Mouse (Mus musculus): ENCODE data around the gene Angel1. TPM values are rescaled to one million over a fixed set of nuclear protein-coding genes. Genes with fewer than 3 reads are reported as not detected.

Gene Angel1
- total and polyA plus RNA-seq, 2 experiments: 1.1 to 5.2 TPM

DNA sequence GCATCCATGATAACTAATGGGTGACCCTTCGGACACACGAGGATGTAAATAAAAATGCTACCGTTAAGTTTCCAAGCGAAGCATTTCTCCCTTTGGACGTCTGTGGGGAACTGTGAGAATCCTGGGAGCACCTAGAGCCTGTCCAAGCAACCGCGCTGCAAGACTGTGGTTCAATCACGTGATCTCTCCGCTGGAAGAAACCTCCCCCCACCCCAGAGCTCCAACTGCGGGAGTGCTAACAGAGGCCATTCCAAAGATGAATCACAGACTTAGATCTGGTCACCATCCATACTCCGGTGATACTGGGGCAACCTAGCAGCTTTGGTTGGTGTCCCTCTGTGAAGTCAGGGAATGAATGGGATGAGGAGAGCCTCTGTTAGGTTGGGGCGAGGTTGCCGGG, 34.8 kb upstream of the Angel1 start:
- no peaks in the 10 kb centered on the region for H3K79me2 ChIP-seq (ENCODE audit: control insufficient read depth, insufficient read depth, low read length)
- no peak overlapping the region for H3K27ac ChIP-seq (replicated peaks; ENCODE audit: insufficient read depth, low read depth, low read length)
- no peak overlapping the region for H3K4me3 ChIP-seq (ENCODE audit: insufficient read depth, low read depth, low read length)
- H3K36me3 ChIP-seq (ENCODE audit: control insufficient read depth, insufficient read depth, low read length): no peaks in the 10 kb centered on the region
- 66% methylated on average over 13 of the region's 13 CpGs for WGBS
- H3K27me3 ChIP-seq (ENCODE audit: control insufficient read depth, insufficient read depth, low read length): no peaks in the 10 kb centered on the region
- TF ChIP-seq POLR2A (IDR thresholded peaks at IDR 0.05; ENCODE audit: extremely low read depth, insufficient read depth, low read length) (no peak), CTCF (IDR thresholded peaks at IDR 0.05; ENCODE audit: low read depth, low read length) (no peak)
- H3K9ac ChIP-seq (ENCODE audit: low read depth, low read length): no peak overlapping the region
- H3K4me1 ChIP-seq (ENCODE audit: control insufficient read depth, insufficient read depth, low read length): no peaks in the 10 kb centered on the region
- DNase-seq (ENCODE audit: extremely low read depth, low read depth, low spot score): no peak

DNA sequence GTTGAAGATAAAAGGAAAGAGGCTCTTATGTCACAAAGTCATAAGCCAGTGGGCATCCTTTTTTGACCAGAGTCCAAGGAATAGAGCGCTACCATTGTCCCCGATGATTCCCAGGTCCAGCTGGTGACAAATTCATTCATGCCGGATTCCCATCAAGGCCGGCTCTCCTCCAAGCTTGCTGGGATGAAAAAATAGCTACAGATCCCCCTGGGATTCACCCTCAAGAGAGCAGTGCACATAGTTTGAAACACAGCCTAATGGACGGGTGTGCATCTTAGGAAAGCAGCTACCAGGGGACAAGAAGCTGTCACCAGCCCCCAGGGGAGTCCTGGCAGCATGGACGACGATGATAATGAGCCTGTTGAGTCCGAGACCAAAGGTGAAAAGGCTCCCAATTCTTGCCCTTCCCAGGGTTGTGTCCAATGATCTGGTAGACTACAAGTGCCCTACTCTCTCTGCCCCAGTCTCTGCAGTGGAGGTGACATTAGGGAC, 8.1 kb upstream of the Angel1 start, which contains the start of gene Lrrc74a:
Gene Lrrc74a, plus strand, starts transcription at position 51 of the 492 bp plus-strand sequence.
- Histone ChIP-seq H3K27me3 (ENCODE audit: control insufficient read depth, insufficient read depth, low read length) (no peaks in the 10 kb centered on the region), H3K79me2 (ENCODE audit: control insufficient read depth, insufficient read depth, low read length) (no peaks in the 10 kb centered on the region), H3K36me3 (ENCODE audit: control insufficient read depth, insufficient read depth, low read length) (no peaks in the 10 kb centered on the region), H3K4me3 (ENCODE audit: insufficient read depth, low read depth, low read length) (no peak within 1 kb of the TSS), H3K4me1 (ENCODE audit: control insufficient read depth, insufficient read depth, low read length) (no peaks in the 10 kb centered on the region), H3K27ac (replicated peaks; ENCODE audit: insufficient read depth, low read depth, low read length) (no peak within 1 kb of the TSS), H3K9ac (ENCODE audit: low read depth, low read length) (no peak within 1 kb of the TSS)
- TF ChIP-seq CTCF (IDR thresholded peaks at IDR 0.05; ENCODE audit: low read depth, low read length) (no peak), POLR2A (IDR thresholded peaks at IDR 0.05; ENCODE audit: extremely low read depth, insufficient read depth, low read length) (no peak)
- WGBS: 83% methylated on average over 8 of the region's 8 CpGs
- no peak for DNase-seq (ENCODE audit: extremely low read depth, low read depth, low spot score)

DNA sequence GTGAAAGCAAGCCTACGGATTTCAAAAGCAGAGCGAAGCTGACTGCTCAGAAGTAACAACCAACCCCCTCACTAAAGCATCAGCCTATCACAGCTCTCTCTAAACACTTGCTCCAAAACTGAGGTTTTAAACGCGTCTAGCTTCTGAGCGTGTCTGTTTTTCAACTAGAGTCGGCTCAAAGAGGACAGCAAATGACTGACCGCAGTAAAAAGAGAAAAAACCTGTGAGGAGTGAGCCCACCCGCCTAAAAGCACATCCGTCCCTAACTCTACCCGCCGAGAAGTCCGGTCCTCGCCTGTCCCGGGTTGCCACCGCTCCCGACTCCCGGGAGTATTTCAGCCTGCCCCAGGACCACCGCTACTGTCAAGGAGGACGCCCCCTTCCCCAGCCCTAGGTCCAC, 554 bp downstream of the Angel1 start:
- DNase-seq (ENCODE audit: extremely low read depth, low read depth, low spot score): no peak
- Histone ChIP-seq H3K27me3 (ENCODE audit: control insufficient read depth, insufficient read depth, low read length) (no peaks in the 10 kb centered on the region), H3K4me3 (ENCODE audit: insufficient read depth, low read depth, low read length) (peak overlapping the region; percentile 80), H3K27ac (replicated peaks; ENCODE audit: insufficient read depth, low read depth, low read length) (no peak overlapping the region), H3K36me3 (ENCODE audit: control insufficient read depth, insufficient read depth, low read length) (no peaks in the 10 kb centered on the region), H3K79me2 (ENCODE audit: control insufficient read depth, insufficient read depth, low read length) (no peaks in the 10 kb centered on the region), H3K4me1 (ENCODE audit: control insufficient read depth, insufficient read depth, low read length) (no peaks in the 10 kb centered on the region), H3K9ac (ENCODE audit: low read depth, low read length) (peak overlapping the region; percentile 77)
- WGBS: 2% methylated on average over 19 of the region's 19 CpGs
- TF ChIP-seq POLR2A (IDR thresholded peaks at IDR 0.05; ENCODE audit: extremely low read depth, insufficient read depth, low read length) (no peak), CTCF (IDR thresholded peaks at IDR 0.05; ENCODE audit: low read depth, low read length) (no peak)

- no peaks in the 10 kb centered on the region for H3K4me1 ChIP-seq (ENCODE audit: control insufficient read depth, insufficient read depth, low read length)
- no peaks in the 10 kb centered on the region for H3K79me2 ChIP-seq (ENCODE audit: control insufficient read depth, insufficient read depth, low read length)
- no peak overlapping the region for H3K4me3 ChIP-seq (ENCODE audit: insufficient read depth, low read depth, low read length)
- TF ChIP-seq CTCF (IDR thresholded peaks at IDR 0.05; ENCODE audit: low read depth, low read length): no peak
- H3K36me3 ChIP-seq (ENCODE audit: control insufficient read depth, insufficient read depth, low read length): no peaks in the 10 kb centered on the region
- no peaks in the 10 kb centered on the region for H3K27me3 ChIP-seq (ENCODE audit: control insufficient read depth, insufficient read depth, low read length)
- H3K27ac ChIP-seq (replicated peaks; ENCODE audit: insufficient read depth, low read depth, low read length): no peak overlapping the region
- no peak overlapping the region for H3K9ac ChIP-seq (ENCODE audit: low read depth, low read length)
- DNase-seq (ENCODE audit: extremely low read depth, low read depth, low spot score): no peak
- WGBS: 94% methylated on average over 2 of the region's 2 CpGs
Measured at GRCm38 (mm10) chr12:86724300-86724699, 2.0 kb downstream of the Angel1 start.

- Histone ChIP-seq H3K4me1 (ENCODE audit: control insufficient read depth, insufficient read depth, low read length) (no peaks in the 10 kb centered on the region), H3K27me3 (ENCODE audit: control insufficient read depth, insufficient read depth, low read length) (no peaks in the 10 kb centered on the region), H3K4me3 (ENCODE audit: insufficient read depth, low read depth, low read length) (no peak overlapping the region), H3K36me3 (ENCODE audit: control insufficient read depth, insufficient read depth, low read length) (no peaks in the 10 kb centered on the region), H3K9ac (ENCODE audit: low read depth, low read length) (no peak overlapping the region), H3K27ac (replicated peaks; ENCODE audit: insufficient read depth, low read depth, low read length) (no peak overlapping the region), H3K79me2 (ENCODE audit: control insufficient read depth, insufficient read depth, low read length) (no peaks in the 10 kb centered on the region)
- 90% methylated on average over 5 of the region's 5 CpGs for WGBS
- no peak for TF ChIP-seq CTCF (IDR thresholded peaks at IDR 0.05; ENCODE audit: low read depth, low read length)
- TF ChIP-seq POLR2A (IDR thresholded peaks at IDR 0.05; ENCODE audit: extremely low read depth, insufficient read depth, low read length): no peak
- no peak for DNase-seq (ENCODE audit: extremely low read depth, low read depth, low spot score)
Measured at GRCm38 (mm10) chr12:86721453-86721852, 4.8 kb downstream of the Angel1 start.

DNA sequence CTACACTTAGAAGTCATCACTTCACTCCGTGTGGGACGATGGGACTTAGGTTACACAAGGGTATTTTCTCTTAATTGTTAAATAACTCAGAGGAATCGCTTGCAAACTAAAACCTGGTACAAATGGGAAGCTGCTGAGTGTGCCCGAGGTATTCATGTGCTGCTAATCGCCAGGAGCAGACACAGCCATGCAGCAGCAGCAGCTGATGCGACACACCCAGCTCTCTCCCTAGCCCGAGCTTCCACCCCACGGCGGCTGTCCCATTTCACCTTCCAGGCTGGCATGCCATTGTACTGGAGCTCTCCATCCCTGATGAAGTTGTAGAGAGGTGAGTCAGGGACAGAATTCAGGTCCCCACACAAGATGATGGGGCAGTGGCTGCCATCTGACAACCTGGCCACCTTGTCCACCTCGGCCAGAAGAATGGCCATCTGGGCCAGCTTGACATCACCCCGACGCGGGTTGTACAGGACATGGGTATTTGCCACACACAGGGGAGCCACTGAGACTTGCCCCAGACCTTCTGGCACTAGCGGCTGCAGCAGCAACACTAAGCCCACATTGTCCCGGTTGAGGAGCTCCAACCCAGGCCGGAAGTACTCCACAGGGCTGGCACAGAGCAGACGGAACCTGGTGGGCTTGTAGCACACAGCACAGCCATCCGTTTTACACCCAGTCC, 6.2 kb downstream of the Angel1 start:
- WGBS: 90% methylated on average over 18 of the region's 18 CpGs
- no peaks in the 10 kb centered on the region for H3K4me1 ChIP-seq (ENCODE audit: control insufficient read depth, insufficient read depth, low read length)
- H3K36me3 ChIP-seq (ENCODE audit: control insufficient read depth, insufficient read depth, low read length): no peaks in the 10 kb centered on the region
- no peak overlapping the region for H3K4me3 ChIP-seq (ENCODE audit: insufficient read depth, low read depth, low read length)
- no peaks in the 10 kb centered on the region for H3K27me3 ChIP-seq (ENCODE audit: control insufficient read depth, insufficient read depth, low read length)
- no peak overlapping the region for H3K9ac ChIP-seq (ENCODE audit: low read depth, low read length)
- H3K79me2 ChIP-seq (ENCODE audit: control insufficient read depth, insufficient read depth, low read length): no peaks in the 10 kb centered on the region
- no peak for DNase-seq (ENCODE audit: extremely low read depth, low read depth, low spot score)
- TF ChIP-seq CTCF (IDR thresholded peaks at IDR 0.05; ENCODE audit: low read depth, low read length) (no peak), POLR2A (IDR thresholded peaks at IDR 0.05; ENCODE audit: extremely low read depth, insufficient read depth, low read length) (no peak)
- no peak overlapping the region for H3K27ac ChIP-seq (replicated peaks; ENCODE audit: insufficient read depth, low read depth, low read length)

All from liver, adult 2 months (tissue).